Mouse (Mus musculus) myocyte (in vitro differentiated cells): ENCODE data around the gene Mrpl38. TPM values are rescaled to one million over a fixed set of nuclear protein-coding genes. Genes with fewer than 3 reads are reported as not detected.

Source experiments
- H3K27me3 ChIP-seq: one replicate; pipeline ENCODE4 v1.6.1; 2011; ENCODE audit not compliant: control insufficient read depth, insufficient read depth, insufficient read length
- H3K36me3 ChIP-seq: one replicate; pipeline ENCODE4 v1.6.1; 2011; ENCODE audit not compliant: control insufficient read depth, insufficient read depth
- H3K4me2 ChIP-seq: one replicate; pipeline ENCODE4 v1.6.1; 2011; ENCODE audit warnings: low read depth, control low read depth
- H3K4me3 ChIP-seq: one replicate; pipeline ENCODE4 v1.5.1; 2011; ENCODE audit warnings: mild to moderate bottlenecking, control low read depth, moderate library complexity
- H3K79me2 ChIP-seq: one replicate; pipeline ENCODE4 v1.6.1; 2011; ENCODE audit not compliant: control insufficient read depth, insufficient read depth
- H3ac ChIP-seq: one replicate; pipeline ENCODE4 v1.6.1; 2011; ENCODE audit not compliant: control insufficient read depth, insufficient read length
- CEBPB ChIP-seq: IDR thresholded peaks from 2 replicates; pipeline ENCODE4 v1.6.1; 2011; ENCODE audit warnings: mild to moderate bottlenecking, moderate library complexity; ENCODE audit not compliant: poor library complexity, insufficient read depth, severe bottlenecking
- E2F4 ChIP-seq: IDR thresholded peaks from one replicate; pipeline ENCODE4 v1.6.1; 2011; ENCODE audit warnings: mild to moderate bottlenecking, control low read depth, moderate library complexity; ENCODE audit not compliant: insufficient read depth
- MAX ChIP-seq: IDR thresholded peaks from one replicate; pipeline ENCODE4 v1.6.1; 2011; ENCODE audit warnings: low read depth, mild to moderate bottlenecking, control low read depth
- MYOD1 ChIP-seq, 3 experiments: IDR thresholded peaks; one replicate each; pipeline ENCODE4 v1.6.1; 2011; ENCODE audit warnings: control low read depth in 2 of 3, low read depth in 2 of 3, mild to moderate bottlenecking in 2 of 3, moderate library complexity in 1 of 3; ENCODE audit not compliant: insufficient read length in 2 of 3, control insufficient read depth in 1 of 3
- MYOG ChIP-seq, 3 experiments: IDR thresholded peaks; one replicate each; pipeline ENCODE4 v1.6.1; 2011; ENCODE audit warnings: control low read depth in 2 of 3, low read depth in 2 of 3, mild to moderate bottlenecking in 2 of 3; ENCODE audit not compliant: insufficient read length in 2 of 3, control insufficient read depth in 1 of 3, insufficient read depth in 1 of 3
- POLR2A ChIP-seq: IDR thresholded peaks from one replicate; pipeline ENCODE4 v1.6.1; 2011; ENCODE audit warnings: low read depth, mild to moderate bottlenecking, control low read depth, moderate library complexity; ENCODE audit not compliant: insufficient read length
- POLR2AphosphoS2 ChIP-seq: IDR thresholded peaks from one replicate; pipeline ENCODE4 v1.6.1; 2011; ENCODE audit warnings: low read depth, control low read depth; ENCODE audit not compliant: insufficient read length
- REST ChIP-seq: IDR thresholded peaks from one replicate; pipeline ENCODE4 v1.6.1; 2011; ENCODE audit warnings: mild to moderate bottlenecking, control low read depth, moderate library complexity; ENCODE audit not compliant: insufficient read depth, insufficient read length
- SRF ChIP-seq: IDR thresholded peaks from one replicate; pipeline ENCODE4 v1.6.1; 2011; ENCODE audit warnings: low read depth; ENCODE audit not compliant: control insufficient read depth, insufficient read length
- TCF12 ChIP-seq: IDR thresholded peaks from one replicate; pipeline ENCODE4 v1.6.1; 2011; ENCODE audit warnings: mild to moderate bottlenecking, control low read depth; ENCODE audit not compliant: poor library complexity, insufficient read depth, severe bottlenecking
- TCF3 ChIP-seq: IDR thresholded peaks from one replicate; pipeline ENCODE4 v1.6.1; 2011; ENCODE audit warnings: low read depth, control low read depth; ENCODE audit not compliant: insufficient read length
- USF1 ChIP-seq: IDR thresholded peaks from one replicate; pipeline ENCODE4 v1.6.1; 2011; ENCODE audit warnings: low read depth, mild to moderate bottlenecking, control low read depth, moderate library complexity
- polyA plus RNA-seq: library from polyadenylated mRNA; unstranded; fragments of >200 nt; fragmentation: generic; extraction: Trizol; gene quantifications from one replicate; pipeline ENCODE4 v1.2.1, GENCODE M21; 2012; ENCODE audit warnings: missing spikeins

Mrpl38 gene
- polyA plus RNA-seq, 1 experiment = 141 TPM

DNA sequence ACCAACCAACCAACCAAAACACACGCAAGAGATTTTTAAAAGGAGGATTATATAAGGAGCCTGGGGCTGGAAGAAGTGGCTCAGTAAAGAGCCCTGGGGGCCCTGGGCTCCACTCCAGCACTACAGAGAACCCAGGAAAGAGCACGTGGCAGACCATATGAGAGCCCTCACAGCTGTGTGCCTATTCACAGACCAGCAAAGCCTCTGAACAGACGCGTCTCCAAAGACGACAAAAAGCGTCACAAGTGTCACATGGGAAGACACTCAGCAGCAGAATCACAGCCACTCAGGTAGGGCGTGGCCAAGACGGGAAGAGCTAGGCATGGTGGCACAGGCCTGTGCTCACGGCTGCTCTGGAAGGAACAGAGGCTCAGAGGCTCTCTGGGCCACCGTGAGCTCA is 23.5 kb upstream of the Mrpl38 start:
- Histone ChIP-seq H3K4me3 (no peak overlapping the region), H3K4me2 (no peak overlapping the region), H3K79me2 (peaks cover 21% of the 10 kb centered on the region), H3ac (no peak overlapping the region), H3K36me3 (peaks cover 25% of the 10 kb centered on the region), H3K27me3 (no peaks in the 10 kb centered on the region)
- TF ChIP-seq MYOG (IDR thresholded peaks at IDR 0.05; ENCODE audit: control insufficient read depth in 1 of 3, insufficient read depth in 1 of 3, insufficient read length in 2 of 3, low read depth in 2 of 3) (no peak), REST (no peak), TCF3 (no peak)

DNA sequence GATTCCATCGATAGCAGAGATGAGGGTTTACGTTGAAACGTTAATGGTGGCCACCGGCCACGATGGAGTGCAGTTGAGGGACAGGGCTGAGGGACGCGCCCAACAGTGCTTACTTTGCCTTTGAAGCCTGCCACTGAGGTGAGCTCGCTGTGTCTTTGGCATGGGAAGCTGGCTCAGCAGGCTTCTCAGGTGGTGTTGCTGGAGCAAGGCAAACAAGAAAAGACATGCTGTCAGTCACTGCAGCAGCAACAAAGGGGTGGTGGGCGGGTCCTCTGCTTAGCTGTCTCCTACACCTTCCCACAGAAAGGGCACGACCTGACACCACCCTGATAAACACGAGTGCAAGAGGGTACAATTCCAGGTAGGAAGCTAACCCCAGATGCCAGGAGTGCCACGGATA is 22.6 kb upstream of the Mrpl38 start:
- H3K36me3 ChIP-seq = peaks cover 32% of the 10 kb centered on the region
- TF ChIP-seq POLR2AphosphoS2 (no peak), TCF3 (no peak), MYOG (IDR thresholded peaks at IDR 0.05; ENCODE audit: control insufficient read depth in 1 of 3, insufficient read depth in 1 of 3, insufficient read length in 2 of 3, low read depth in 2 of 3) (no peak), MYOD1 (IDR thresholded peaks at IDR 0.05; ENCODE audit: control insufficient read depth in 1 of 3, insufficient read length in 2 of 3, low read depth in 2 of 3) (no peak), E2F4 (no peak), MAX (no peak), CEBPB (no peak), POLR2A (no peak), REST (no peak)
- no peak overlapping the region for H3ac ChIP-seq
- no peaks in the 10 kb centered on the region for H3K27me3 ChIP-seq
- H3K79me2 ChIP-seq = peaks cover 14% of the 10 kb centered on the region
- no peak overlapping the region for H3K4me2 ChIP-seq
- H3K4me3 ChIP-seq = no peak overlapping the region

DNA sequence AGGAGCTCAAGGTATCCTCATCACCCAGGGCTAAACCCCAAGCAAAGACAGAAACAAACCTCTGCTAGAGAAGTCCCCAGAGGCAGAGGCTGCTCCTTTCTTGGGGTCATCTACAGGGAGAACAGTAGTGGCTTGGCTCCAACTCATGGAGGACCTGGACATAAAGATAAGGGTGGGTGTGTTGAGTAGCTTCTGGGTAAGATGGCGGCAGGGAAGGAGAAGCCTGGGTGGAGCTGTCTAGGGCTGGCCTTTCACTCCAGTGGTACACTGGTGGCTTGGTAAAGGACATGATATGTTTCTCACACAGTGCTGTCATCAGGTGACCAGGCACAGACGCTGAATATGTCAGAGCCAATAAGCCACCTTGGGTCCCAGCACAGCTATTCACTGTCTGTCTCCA is 12.3 kb upstream of the Mrpl38 start:
- Histone ChIP-seq H3K79me2 (no peaks in the 10 kb centered on the region), H3K36me3 (peaks cover 35% of the 10 kb centered on the region), H3K4me3 (no peak overlapping the region), H3ac (no peak overlapping the region), H3K4me2 (no peak overlapping the region), H3K27me3 (no peaks in the 10 kb centered on the region)
- TF ChIP-seq USF1 (no peak), POLR2AphosphoS2 (no peak), MYOG (IDR thresholded peaks at IDR 0.05; ENCODE audit: control insufficient read depth in 1 of 3, insufficient read depth in 1 of 3, insufficient read length in 2 of 3, low read depth in 2 of 3) (no peak), MYOD1 (IDR thresholded peaks at IDR 0.05; ENCODE audit: control insufficient read depth in 1 of 3, insufficient read length in 2 of 3, low read depth in 2 of 3) (no peak), REST (no peak), E2F4 (no peak), TCF12 (no peak), MAX (no peak), POLR2A (no peak), TCF3 (no peak), SRF (no peak), CEBPB (no peak)

DNA sequence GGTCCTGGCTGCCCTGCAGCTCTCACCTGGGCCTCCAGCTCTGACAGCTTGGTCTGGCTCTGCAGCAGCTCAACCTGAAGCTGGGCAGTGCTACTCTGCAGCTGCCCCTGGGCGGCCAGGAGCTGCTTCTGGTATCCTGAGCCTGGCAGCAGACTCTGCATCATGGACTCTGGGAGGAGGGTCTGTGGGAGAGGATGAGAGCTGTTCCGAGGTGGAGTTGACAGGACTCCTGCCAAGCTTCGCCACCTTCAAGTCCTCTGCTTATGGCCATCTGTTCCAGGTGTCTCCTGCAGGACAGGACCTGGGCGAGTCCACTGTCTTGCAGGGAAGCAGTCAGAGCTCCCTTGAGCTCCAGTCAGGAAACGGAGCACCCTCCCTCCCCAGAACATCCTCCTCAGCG is 10.7 kb upstream of the Mrpl38 start:
- Histone ChIP-seq H3K27me3 (no peaks in the 10 kb centered on the region), H3K4me3 (no peak overlapping the region), H3K4me2 (no peak overlapping the region), H3K79me2 (no peaks in the 10 kb centered on the region), H3K36me3 (peaks cover 35% of the 10 kb centered on the region), H3ac (no peak overlapping the region)
- TF ChIP-seq MYOG (IDR thresholded peaks at IDR 0.05; ENCODE audit: control insufficient read depth in 1 of 3, insufficient read depth in 1 of 3, insufficient read length in 2 of 3, low read depth in 2 of 3) = no peak
- TF ChIP-seq MAX = no peak
- no peak for TF ChIP-seq USF1
- TF ChIP-seq MYOD1 (IDR thresholded peaks at IDR 0.05; ENCODE audit: control insufficient read depth in 1 of 3, insufficient read length in 2 of 3, low read depth in 2 of 3) = no peak

DNA sequence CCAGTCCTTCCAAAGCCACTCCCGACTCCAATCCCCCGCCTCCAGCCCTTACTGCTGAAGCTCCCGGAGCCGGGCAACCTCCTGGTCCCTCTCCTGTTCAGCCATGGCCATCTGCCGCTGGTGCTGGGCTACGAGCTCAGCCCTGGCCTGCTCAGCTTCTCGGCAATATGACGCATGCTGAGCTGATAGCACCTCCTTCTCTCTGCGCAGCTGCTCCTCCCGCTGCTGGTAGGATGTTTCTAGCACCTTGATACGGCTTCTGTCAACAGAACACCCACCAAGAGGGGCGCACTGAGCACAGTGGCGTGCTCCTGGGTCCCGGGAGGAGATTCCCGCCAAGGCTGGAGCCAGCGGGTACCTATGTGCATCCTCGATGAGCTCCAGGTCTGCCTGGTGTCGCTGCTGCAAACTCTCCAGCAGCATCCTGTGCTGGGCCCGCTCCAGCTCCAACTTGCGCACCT is 10.1 kb upstream of the Mrpl38 start:
- no peaks in the 10 kb centered on the region for H3K27me3 ChIP-seq

More for the DNA sequence above, 10.1 kb upstream of the Mrpl38 start:
- Histone ChIP-seq H3K4me2 (no peak overlapping the region), H3K36me3 (peaks cover 39% of the 10 kb centered on the region), H3ac (no peak overlapping the region), H3K79me2 (no peaks in the 10 kb centered on the region), H3K4me3 (no peak overlapping the region)
- TF ChIP-seq MYOD1 (IDR thresholded peaks at IDR 0.05; ENCODE audit: control insufficient read depth in 1 of 3, insufficient read length in 2 of 3, low read depth in 2 of 3) (no peak), POLR2A (no peak), REST (no peak), CEBPB (no peak), POLR2AphosphoS2 (no peak), MAX (no peak), MYOG (IDR thresholded peaks at IDR 0.05; ENCODE audit: control insufficient read depth in 1 of 3, insufficient read depth in 1 of 3, insufficient read length in 2 of 3, low read depth in 2 of 3) (no peak), TCF3 (no peak), USF1 (no peak), SRF (no peak), E2F4 (no peak), TCF12 (no peak)
